In genomic region chr12:84284885-84285592, GRCm38 (mm10) we compare ENCODE assay signal across 8 mouse cellular contexts. TPM values are rescaled to one million over a fixed set of nuclear protein-coding genes. Genes with fewer than 3 reads are reported as not detected.
DNase-seq lines count a peak whose midpoint lies in the region; ATAC-seq and TF ChIP-seq lines count a peak whose summit lies in the region.

Gene Ptgr2 (plus strand): TSS chr12:84285232.

- peak; percentile 96 for ATAC-seq in heart, embryonic 11.5 days (replicated peaks; ENCODE audit: insufficient number of reproducible peaks, low FRiP score, low TSS enrichment)
- ATAC-seq in kidney, embryonic 16.5 days (ENCODE audit: low FRiP score, low TSS enrichment), result peak; percentile 95

- peak within 1 kb of the TSS; percentile 87 for H3K4me2 ChIP-seq in heart, embryonic 11.5 days
- H3K4me2 ChIP-seq in kidney, embryonic 16.5 days (replicated peaks; ENCODE audit: low read depth, low read length), result peak within 1 kb of the TSS; percentile 67
- H3K4me2 ChIP-seq in myocyte (ENCODE audit: low read depth), result peak within 1 kb of the TSS; percentile 88

- H3K27me3 ChIP-seq in C2C12 (ENCODE audit: control insufficient read depth, insufficient read depth, insufficient read length) (no peaks in the 10 kb centered on the region), myocyte (ENCODE audit: control insufficient read depth, insufficient read depth, insufficient read length) (no peaks in the 10 kb centered on the region)
- no peaks in the 10 kb centered on the region for H3K27me3 ChIP-seq in erythroblast, embryonic 14.5 days (ENCODE audit: control insufficient read depth)
- H3K27me3 ChIP-seq in heart, embryonic 11.5 days (ENCODE audit: control insufficient read depth, insufficient read depth, low read length), result no peaks in the 10 kb centered on the region
- no peaks in the 10 kb centered on the region for H3K27me3 ChIP-seq in kidney, embryonic 16.5 days (ENCODE audit: insufficient read depth, low read length)
- no peaks in the 10 kb centered on the region for H3K27me3 ChIP-seq in liver, adult 2 months (ENCODE audit: control insufficient read depth, insufficient read depth, low read length)
- H3K27me3 ChIP-seq in splenic B cell, adult 2 months (ENCODE audit: control insufficient read depth, insufficient read depth, low read length, poor library complexity, severe bottlenecking), result no peaks in the 10 kb centered on the region

- peak; percentile 38; the same call in 1 of the 2 replicates for TF ChIP-seq POLR2A in brain, embryonic 14.5 days (IDR thresholded peaks at IDR 0.05; ENCODE audit: borderline replicate concordance, extremely low read depth, insufficient read depth, insufficient read length, poor library complexity, severe bottlenecking)
- TF ChIP-seq POLR2A in liver, adult 2 months (IDR thresholded peaks at IDR 0.05; ENCODE audit: extremely low read depth, insufficient read depth, low read length), result peak; percentile 87
- TF ChIP-seq POLR2A in myocyte (IDR thresholded peaks at IDR 0.05; ENCODE audit: insufficient read length, low read depth), result peak; percentile 90

- H3K9me3 ChIP-seq in erythroblast, embryonic 14.5 days (ENCODE audit: control insufficient read depth, low read length), result no peaks in the 10 kb centered on the region
- no peaks in the 10 kb centered on the region for H3K9me3 ChIP-seq in heart, embryonic 11.5 days (replicated peaks; ENCODE audit: control insufficient read depth, low read length)
- H3K9me3 ChIP-seq in kidney, embryonic 16.5 days (ENCODE audit: low read length), result no peaks in the 10 kb centered on the region

- H3K9ac ChIP-seq in heart, embryonic 11.5 days (ENCODE audit: low read depth, low read length), result peak within 1 kb of the TSS; percentile 93
- H3K9ac ChIP-seq in kidney, embryonic 16.5 days (replicated peaks; ENCODE audit: low read length), result peak within 1 kb of the TSS; percentile 70
- H3K9ac ChIP-seq in liver, adult 2 months (ENCODE audit: low read depth, low read length), result peak within 1 kb of the TSS; percentile 86

- H3ac ChIP-seq in C2C12 (ENCODE audit: control insufficient read depth, insufficient read length, low read depth) (peak within 1 kb of the TSS; percentile 69), myocyte (ENCODE audit: control insufficient read depth, insufficient read length) (peak within 1 kb of the TSS; percentile 23)

- peak within 1 kb of the TSS; percentile 59 for H3K4me3 ChIP-seq in C2C12 (ENCODE audit: insufficient read depth, poor library complexity, severe bottlenecking)
- peak within 1 kb of the TSS; percentile 91 for H3K4me3 ChIP-seq in erythroblast, embryonic 14.5 days (replicated peaks)
- peak within 1 kb of the TSS; percentile 79 for H3K4me3 ChIP-seq in heart, embryonic 11.5 days (ENCODE audit: low read depth, low read length)
- H3K4me3 ChIP-seq in kidney, embryonic 16.5 days (ENCODE audit: low read length), result peak within 1 kb of the TSS; percentile 56
- H3K4me3 ChIP-seq in liver, adult 2 months (ENCODE audit: insufficient read depth, low read depth, low read length), result peak within 1 kb of the TSS; percentile 71
- H3K4me3 ChIP-seq in myocyte, result peak within 1 kb of the TSS; percentile 63

- WGBS in heart, embryonic 11.5 days (ENCODE audit: insufficient replicate concordance), result under 1% methylated on average over 39 of the region's 39 CpGs
- under 1% methylated on average over 39 of the region's 39 CpGs for WGBS in kidney, embryonic 16.5 days
- under 1% methylated on average over 39 of the region's 39 CpGs for WGBS in liver, adult 2 months

- H3K27ac ChIP-seq in heart, embryonic 11.5 days (ENCODE audit: low read depth, low read length), result peak within 1 kb of the TSS; percentile 81
- peak within 1 kb of the TSS; percentile 76 for H3K27ac ChIP-seq in kidney, embryonic 16.5 days (ENCODE audit: low read length)
- peak within 1 kb of the TSS; percentile 93 for H3K27ac ChIP-seq in liver, adult 2 months (replicated peaks; ENCODE audit: insufficient read depth, low read depth, low read length)

- H3K79me2 ChIP-seq in C2C12 (ENCODE audit: control insufficient read depth, insufficient read depth) (peaks cover 18% of the 10 kb centered on the region), myocyte (ENCODE audit: control insufficient read depth, insufficient read depth) (peaks cover 12% of the 10 kb centered on the region)
- H3K79me2 ChIP-seq in liver, adult 2 months (ENCODE audit: control insufficient read depth, insufficient read depth, low read length), result peaks cover 13% of the 10 kb centered on the region; the same call in 1 of the 2 replicates

- peak; percentile 95 for DNase-seq in brain, embryonic 14.5 days (ENCODE audit: low read depth)
- peak; percentile 94 for DNase-seq in liver, adult 2 months (ENCODE audit: extremely low read depth, low read depth, low spot score)
- peak; percentile 98 for DNase-seq in splenic B cell, adult 2 months (ENCODE audit: low read depth, low spot score)

- H3K79me3 ChIP-seq in C2C12 (ENCODE audit: low read depth), result peaks cover 4% of the 10 kb centered on the region

- H3K4me1 ChIP-seq in erythroblast, embryonic 14.5 days (ENCODE audit: control insufficient read depth), result peaks cover 45% of the 10 kb centered on the region
- peaks cover 11% of the 10 kb centered on the region for H3K4me1 ChIP-seq in heart, embryonic 11.5 days (ENCODE audit: control insufficient read depth, insufficient read depth, low read length)
- H3K4me1 ChIP-seq in kidney, embryonic 16.5 days (ENCODE audit: insufficient read depth, low read length), result no peaks in the 10 kb centered on the region
- H3K4me1 ChIP-seq in liver, adult 2 months (ENCODE audit: control insufficient read depth, insufficient read depth, low read length), result peaks cover 5% of the 10 kb centered on the region; the same call in 1 of the 2 replicates

- H3K36me3 ChIP-seq in C2C12 (ENCODE audit: control insufficient read depth, insufficient read depth), result peaks cover under 1% of the 10 kb centered on the region
- peaks cover 16% of the 10 kb centered on the region for H3K36me3 ChIP-seq in erythroblast, embryonic 14.5 days (ENCODE audit: control insufficient read depth)
- H3K36me3 ChIP-seq in heart, embryonic 11.5 days (ENCODE audit: control insufficient read depth, insufficient read depth, low read length), result no peaks in the 10 kb centered on the region
- no peaks in the 10 kb centered on the region for H3K36me3 ChIP-seq in kidney, embryonic 16.5 days (ENCODE audit: insufficient read depth, low read length)
- H3K36me3 ChIP-seq in liver, adult 2 months (ENCODE audit: control insufficient read depth, insufficient read depth, low read length), result peaks cover 3% of the 10 kb centered on the region
- no peaks in the 10 kb centered on the region for H3K36me3 ChIP-seq in myocyte (ENCODE audit: control insufficient read depth, insufficient read depth)
- H3K36me3 ChIP-seq in splenic B cell, adult 2 months (ENCODE audit: control insufficient read depth, insufficient read depth, low read length, poor library complexity, severe bottlenecking), result no peaks in the 10 kb centered on the region

- no peak for TF ChIP-seq CTCF in C2C12 (IDR thresholded peaks at IDR 0.05; ENCODE audit: control insufficient read depth, insufficient read depth, insufficient read length)
- no peak for TF ChIP-seq CTCF in brain, embryonic 14.5 days (IDR thresholded peaks at IDR 0.05; ENCODE audit: borderline replicate concordance, extremely low read depth, insufficient read depth, insufficient read length)
- TF ChIP-seq CTCF in liver, adult 2 months (IDR thresholded peaks at IDR 0.05; ENCODE audit: low read depth, low read length), result no peak

TF ChIP-seq in C2C12, 6 proteins besides CTCF, POLR2A, EP300 and RAD21:
- TF ChIP-seq CEBPB (IDR thresholded peaks at IDR 0.05; ENCODE audit: low read depth) (no peak), MAX (IDR thresholded peaks at IDR 0.05) (peak; percentile 77), MYOD1 (IDR thresholded peaks at IDR 0.05; ENCODE audit: control insufficient read depth, insufficient read length, low read depth) (no peak), FOSL1 (IDR thresholded peaks at IDR 0.05; ENCODE audit: insufficient read depth, low read length, poor library complexity, severe bottlenecking) (no peak)
TF ChIP-seq in C2C12: peak in this region for 1.

TF ChIP-seq in myocyte, 11 proteins besides CTCF, POLR2A, EP300 and RAD21:
- no peak for TF ChIP-seq SRF (IDR thresholded peaks at IDR 0.05; ENCODE audit: control insufficient read depth, insufficient read length, low read depth)
- peak in 2 of 3 experiments; percentile 26 to 55 for TF ChIP-seq MYOD1 (IDR thresholded peaks at IDR 0.05; ENCODE audit: control insufficient read depth in 1 of 3, insufficient read length in 2 of 3, low read depth in 2 of 3)
- TF ChIP-seq MYOG (IDR thresholded peaks at IDR 0.05; ENCODE audit: control insufficient read depth in 1 of 3, insufficient read depth in 1 of 3, insufficient read length in 2 of 3, low read depth in 2 of 3), result peak in 2 of 3 experiments; percentile 44 to 57
- TF ChIP-seq POLR2AphosphoS2 (IDR thresholded peaks at IDR 0.05; ENCODE audit: insufficient read length, low read depth), result peak; percentile 94
- TF ChIP-seq USF1 (IDR thresholded peaks at IDR 0.05; ENCODE audit: low read depth), result peak; percentile 57

RNA-seq across cellular contexts. Expression of gene Ptgr2, which starts in this region (rescaled TPM):
- polyA plus RNA-seq in C2C12 (2012; fragmentation: generic; extraction: Trizol) (13.3 TPM), myocyte (2012; fragmentation: generic; extraction: Trizol) (40.4 TPM)
- 7.2 and 10.3 TPM in 2 replicates for polyA plus RNA-seq in brain, embryonic 14.5 days (2012; rRNA removed)
- polyA plus RNA-seq in erythroblast, embryonic 14.5 days (2012), result 0.32 TPM in 2 replicates
- 62.5 and 74.7 TPM in 2 replicates for polyA plus RNA-seq in heart, embryonic 11.5 days (2014; fragmentation: Nextera tagmentation; extraction: Ambion mirVana)
- polyA plus RNA-seq in kidney, embryonic 16.5 days (2015; fragmentation: Nextera tagmentation; extraction: Ambion mirVana), result 32.5 and 34.8 TPM in 2 replicates
- total RNA-seq in liver, adult 2 months (2014; rRNA removed), result 61.9 and 75.3 TPM in 2 replicates
- 16.3 and 18.5 TPM in 2 replicates for polyA plus RNA-seq in liver, adult 2 months (2012; rRNA removed)

Comparison
In these comparisons a context has a peak if more than half of its experiments do, and no peak if none do; other contexts are left out.
1. Peak in every context shown above with its lines: DNase-seq, ATAC-seq, H3K4me3 ChIP-seq and H3K27ac ChIP-seq.
2. POLR2A ChIP-seq: peak in every context shown above with its lines; median percentile 90 in myocyte; 87 in liver, adult 2 months; 38 in brain, embryonic 14.5 days.